Mouse (Mus musculus) left cerebral cortex, postnatal 25 days (tissue): Measurements from ENCODE around the gene Kifap3. TPM values are rescaled to one million over a fixed set of nuclear protein-coding genes. Genes with fewer than 3 reads are reported as not detected.
A peak's percentile ranks its signal among the peaks of the same experiment; 100 is the strongest.

ENCODE experiments used
- DNase-seq, 2 experiments: peaks; one replicate each; pipeline ENCODE4 v3.0.0; 2022; ENCODE audit warnings: low spot score in 2 of 2, mixed read lengths in 1 of 2
- intact Hi-C: fragments of 180-260 bp; cut with DNase I; formaldehyde crosslinking; loops from one replicate; pipeline ENCODE4 v1.15.1; 2025
- total RNA-seq, 2 experiments: library from RNA; stranded (reverse); gene quantifications; 2 replicates each; pipeline ENCODE4 v1.2.3; 2021

Gene Kifap3
- total RNA-seq, 2 experiments from 2014 or later = 205 to 213 TPM

DNA sequence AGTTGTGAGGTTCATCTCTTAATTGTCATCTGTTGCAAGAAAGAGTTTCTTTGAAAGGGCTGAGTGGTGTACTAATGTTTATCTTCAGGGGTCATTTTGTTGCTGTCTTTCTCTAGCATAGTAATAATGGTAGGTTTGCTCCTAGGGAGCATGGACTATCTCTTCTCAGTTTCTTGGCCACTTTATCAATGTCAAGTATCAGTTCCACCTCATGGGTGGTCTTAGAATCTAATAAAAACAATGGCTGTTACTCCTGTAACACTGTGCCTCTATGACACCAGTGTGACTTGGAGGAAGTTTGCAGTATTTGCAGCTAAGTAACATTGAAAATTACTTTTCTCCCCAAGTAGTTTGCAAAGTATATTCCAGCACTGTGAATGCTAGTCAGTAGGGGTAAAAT is 110.2 kb downstream of the Kifap3 start:
- intact Hi-C loops = no loop called here

DNA sequence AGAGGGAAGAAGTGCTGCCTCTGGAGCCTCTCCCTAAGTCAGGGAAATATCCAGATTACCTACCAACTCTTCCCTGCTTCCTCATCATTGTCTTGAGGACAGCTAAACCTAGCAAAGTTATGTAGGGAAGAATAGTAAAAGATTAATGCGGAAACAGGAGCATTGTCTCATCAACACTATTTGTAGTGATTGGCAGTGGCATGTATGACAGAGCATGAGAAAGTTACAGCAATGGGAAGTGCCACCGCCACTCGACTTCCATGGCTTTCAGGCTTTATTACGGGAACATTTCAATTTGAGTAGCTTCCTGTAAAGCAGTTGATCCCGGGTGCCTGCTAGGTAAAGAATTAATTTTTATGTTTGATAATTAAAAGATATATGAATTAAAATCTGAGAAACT is 113.9 kb downstream of the Kifap3 start:
- DNase-seq = no peak
- intact Hi-C loops = no loop called here

More for the DNA sequence above, 110.2 kb downstream of the Kifap3 start:
- DNase-seq = no peak

DNA sequence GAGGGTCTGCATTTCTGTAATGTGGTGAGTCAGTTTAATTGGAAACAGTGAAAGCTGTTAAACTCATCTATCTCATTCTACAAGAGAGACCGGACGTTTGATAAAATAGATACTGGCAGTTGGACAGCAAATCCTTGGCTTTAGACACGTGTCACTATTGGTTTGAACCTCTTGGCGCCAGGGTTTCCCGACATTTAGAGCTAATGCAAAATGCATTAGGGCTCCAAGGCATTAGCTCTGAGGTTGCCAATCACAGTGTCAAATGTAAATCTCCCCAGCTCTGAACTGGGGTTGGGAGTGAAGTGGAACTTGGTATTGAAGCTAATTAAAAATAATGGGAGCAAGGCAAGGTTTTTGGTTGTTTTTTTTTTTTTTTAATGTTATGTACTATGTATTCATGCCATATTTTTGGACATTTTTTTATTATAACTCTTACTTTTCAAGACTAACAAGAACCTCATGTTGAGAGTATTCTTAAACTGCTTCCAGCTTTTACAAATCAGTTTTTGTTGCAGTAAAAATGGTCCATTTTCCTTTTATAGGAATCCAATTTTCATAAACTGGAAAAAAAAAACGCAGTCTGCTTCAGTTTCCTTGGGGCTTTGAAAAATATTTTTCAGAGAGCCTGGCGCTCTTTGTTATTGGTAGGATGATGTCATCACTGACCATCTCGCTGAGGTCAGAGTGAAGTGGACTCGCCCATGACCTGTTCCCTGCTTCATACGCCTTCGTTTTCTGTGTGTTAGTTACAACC is 114.6 kb downstream of the Kifap3 start:
- intact Hi-C loops = no loop called here
- DNase-seq = no peak

DNA sequence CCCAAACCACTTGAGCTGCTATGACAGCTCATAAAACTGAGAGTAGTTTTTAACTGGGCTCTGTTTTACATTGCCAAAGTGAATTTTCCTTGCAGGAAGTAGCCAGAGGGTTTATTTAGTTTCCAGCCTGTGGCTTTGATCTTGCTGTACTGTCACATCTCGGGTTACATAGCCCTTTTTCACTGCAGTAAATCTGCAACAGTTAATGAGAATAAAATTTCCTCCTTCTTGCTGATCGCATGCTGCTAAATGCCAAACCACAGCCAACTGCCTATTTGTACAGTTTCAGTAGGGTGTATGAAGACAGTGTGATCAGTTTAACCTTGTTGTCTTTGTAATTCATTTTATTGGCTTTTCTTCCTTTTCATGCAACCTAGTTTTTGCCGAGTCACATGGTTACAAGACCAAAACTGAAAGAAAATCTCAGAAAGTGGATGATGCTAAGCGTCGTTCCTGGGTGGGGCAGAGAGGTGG is 118.9 kb downstream of the Kifap3 start:
- no peak for DNase-seq
- intact Hi-C loops = no loop called here

DNA sequence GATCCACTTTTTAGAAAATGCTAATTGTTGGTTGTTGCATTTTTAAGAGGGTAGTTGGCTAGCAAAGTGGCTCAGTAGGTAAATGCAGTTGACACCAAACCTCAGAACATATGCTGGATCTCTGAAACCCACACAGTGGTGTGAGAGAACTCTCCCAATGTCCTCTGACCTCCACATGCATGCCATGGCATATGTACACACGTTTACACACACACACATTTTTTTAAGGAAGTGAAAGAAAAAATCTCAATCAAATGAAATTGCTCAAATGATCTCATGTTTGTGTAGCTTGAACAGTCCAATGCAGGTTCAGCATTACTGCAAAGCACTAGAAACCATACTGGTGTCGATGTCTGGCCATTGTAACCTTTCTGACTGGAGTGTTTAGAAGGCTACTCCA is 120.2 kb downstream of the Kifap3 start:
- DNase-seq = no peak

GRCm38 (mm10) chr1:163900168-163900567 is 120.8 kb downstream of the Kifap3 start:
- no peak for DNase-seq
- intact Hi-C loops = no loop called here

More for the DNA sequence above, 120.2 kb downstream of the Kifap3 start:
- intact Hi-C loops = no loop called here

GRCm38 (mm10) chr1:163903411-163903810 is 124.0 kb downstream of the Kifap3 start:
- intact Hi-C loops = no loop called here
- DNase-seq = no peak

DNA sequence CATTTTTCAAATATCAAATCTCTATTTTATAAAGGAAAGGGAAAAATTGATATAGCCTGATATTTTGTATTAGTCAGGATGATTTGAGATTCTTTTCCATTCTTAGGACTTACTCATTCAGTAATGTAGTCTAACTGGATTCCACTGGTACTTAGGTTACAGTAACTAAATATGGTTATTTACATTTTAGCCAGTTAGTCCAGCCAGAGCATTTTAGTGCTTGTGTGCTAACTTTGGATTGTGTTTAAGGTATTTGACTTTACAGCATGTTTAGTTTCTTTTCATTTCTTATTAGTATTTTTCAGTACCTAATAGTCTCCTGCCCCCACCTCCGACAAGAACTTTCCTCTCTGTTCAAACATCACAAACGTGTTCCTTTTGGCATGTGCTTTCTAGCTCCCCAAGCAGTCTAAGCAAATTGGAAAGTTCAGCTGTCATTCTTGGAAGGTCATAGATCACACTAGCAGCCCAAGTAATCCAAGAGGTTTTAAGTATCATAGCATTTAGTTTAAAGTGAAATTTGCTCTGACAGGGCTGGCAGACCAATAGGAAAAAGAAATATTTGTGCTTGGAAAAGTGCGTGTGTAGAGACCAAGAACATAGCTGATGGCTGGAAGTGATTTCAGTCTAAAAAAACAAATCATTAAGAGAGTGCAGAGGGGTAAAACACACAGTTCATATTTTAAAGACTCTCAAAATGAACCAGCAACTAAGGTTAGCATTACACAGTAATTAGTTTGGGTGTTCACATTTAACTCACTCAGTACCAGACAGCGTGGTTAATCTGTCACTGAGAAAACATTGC is 127.8 kb downstream of the Kifap3 start:
- no peak for DNase-seq

GRCm38 (mm10) chr1:163908389-163908788 is 129.0 kb downstream of the Kifap3 start:
- no peak for DNase-seq
- intact Hi-C loops = no loop called here

More for the DNA sequence above, 127.8 kb downstream of the Kifap3 start:
- intact Hi-C loops = no loop called here

GRCm38 (mm10) chr1:163910343-163910742 is 131.0 kb downstream of the Kifap3 start:
- intact Hi-C loops = loop anchor here (2.0 kb wide), 2 partner anchors 760 to 822 kb away; no protein-coding TSS in a partner anchor
- peak; percentile 45 to 46 for DNase-seq

GRCm38 (mm10) chr1:163910785-163911184 is 131.4 kb downstream of the Kifap3 start:
- DNase-seq = no peak

DNA sequence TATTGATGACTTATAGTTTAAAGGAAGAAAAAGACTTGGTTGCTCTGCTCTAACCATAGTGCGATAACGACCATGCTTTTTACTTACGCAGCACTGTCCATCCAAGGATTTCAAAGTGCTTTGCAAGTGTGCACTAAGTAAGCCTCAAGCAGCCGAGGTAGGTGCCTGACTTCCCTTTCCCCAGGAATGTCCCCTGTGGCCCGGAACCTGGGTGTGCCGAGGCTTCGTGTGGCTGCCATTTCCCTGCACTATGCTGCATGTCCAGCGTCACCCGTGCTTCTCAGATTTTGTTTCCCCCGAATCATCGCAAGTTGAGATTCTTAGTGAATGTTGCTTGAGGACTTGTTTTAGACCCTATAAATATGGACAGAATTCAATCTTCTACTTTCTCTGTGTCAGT is 132.6 kb downstream of the Kifap3 start:
- intact Hi-C loops = loop anchor here (1.0 to 2.0 kb wide), 3 partner anchors 78 to 823 kb away; no protein-coding TSS in a partner anchor
- no peak for DNase-seq

More at GRCm38 (mm10) chr1:163910785-163911184, 131.4 kb downstream of the Kifap3 start:
- intact Hi-C loops = loop anchor here (1.0 to 2.0 kb wide), 3 partner anchors 76 to 822 kb away; no protein-coding TSS in a partner anchor

DNA sequence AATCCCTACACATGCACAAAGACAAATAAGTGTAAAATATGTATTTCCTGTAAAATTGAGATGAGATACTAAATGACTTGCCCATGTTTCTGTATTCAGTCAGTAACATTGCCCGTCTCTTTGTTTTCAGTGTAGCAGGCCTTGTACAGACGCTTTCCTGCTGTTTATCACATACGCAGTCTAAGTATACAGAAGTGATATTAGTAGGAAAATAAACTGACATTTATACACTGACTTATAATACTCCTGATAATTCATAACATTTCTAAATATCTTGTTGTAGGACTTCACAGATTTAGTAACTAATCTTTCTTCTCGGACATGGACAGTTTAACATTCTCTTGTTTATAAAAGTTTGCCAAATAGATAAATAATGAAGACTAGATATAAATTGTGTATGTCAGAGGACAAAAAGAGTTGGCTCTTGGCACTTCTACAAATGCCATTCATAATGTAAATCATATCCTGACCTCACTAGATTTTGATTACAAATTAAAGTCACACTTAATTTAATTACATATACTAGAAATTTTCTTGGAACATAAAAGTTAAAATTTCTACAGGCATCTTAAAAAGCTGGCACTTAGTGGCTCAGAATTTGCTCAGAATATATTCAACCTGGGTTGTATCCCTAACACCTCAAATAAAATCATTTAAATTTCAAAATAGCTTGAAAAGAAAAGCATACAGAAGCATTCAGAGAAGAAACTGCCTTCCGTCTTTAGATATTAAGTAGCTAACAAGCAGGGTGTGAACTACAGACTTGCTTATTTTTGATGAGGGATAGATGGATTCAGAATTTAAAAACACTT is 138.2 kb downstream of the Kifap3 start:
- DNase-seq = no peak
- intact Hi-C loops = no loop called here

GRCm38 (mm10) chr1:163924093-163924492 is 144.7 kb downstream of the Kifap3 start:
- intact Hi-C loops = no loop called here

DNA sequence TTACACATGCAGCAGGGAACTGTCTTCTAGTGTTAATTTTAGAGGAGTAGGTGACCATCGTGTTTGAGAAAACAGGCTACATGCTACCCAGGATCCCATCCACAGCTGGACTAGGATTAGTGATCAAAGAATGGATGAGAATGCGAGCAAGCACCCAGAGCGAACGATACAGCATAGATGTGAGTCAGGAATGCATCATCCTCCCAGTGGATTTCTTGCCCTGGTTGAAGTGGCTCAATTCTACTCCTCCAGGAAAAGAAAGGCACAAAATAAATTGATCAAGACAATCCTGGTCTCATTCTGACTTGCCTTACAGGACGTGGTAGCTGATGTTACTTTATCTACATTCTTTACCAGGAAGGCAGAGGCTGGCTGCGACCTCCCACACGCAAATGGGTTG is 149.5 kb downstream of the Kifap3 start, which contains the start of gene Scyl3:
TSS of gene Scyl3 (plus strand) at position 255 of the 400 bp plus-strand sequence.
- intact Hi-C loops = loop anchor here (2.0 kb wide), 1 partner anchor 66 kb away; the partner anchor contains the start of genes BC055324 and Mettl18
- peak; percentile 23 to 40 for DNase-seq

More at GRCm38 (mm10) chr1:163924093-163924492, 144.7 kb downstream of the Kifap3 start:
- DNase-seq = peak; percentile 12 to 80

DNA sequence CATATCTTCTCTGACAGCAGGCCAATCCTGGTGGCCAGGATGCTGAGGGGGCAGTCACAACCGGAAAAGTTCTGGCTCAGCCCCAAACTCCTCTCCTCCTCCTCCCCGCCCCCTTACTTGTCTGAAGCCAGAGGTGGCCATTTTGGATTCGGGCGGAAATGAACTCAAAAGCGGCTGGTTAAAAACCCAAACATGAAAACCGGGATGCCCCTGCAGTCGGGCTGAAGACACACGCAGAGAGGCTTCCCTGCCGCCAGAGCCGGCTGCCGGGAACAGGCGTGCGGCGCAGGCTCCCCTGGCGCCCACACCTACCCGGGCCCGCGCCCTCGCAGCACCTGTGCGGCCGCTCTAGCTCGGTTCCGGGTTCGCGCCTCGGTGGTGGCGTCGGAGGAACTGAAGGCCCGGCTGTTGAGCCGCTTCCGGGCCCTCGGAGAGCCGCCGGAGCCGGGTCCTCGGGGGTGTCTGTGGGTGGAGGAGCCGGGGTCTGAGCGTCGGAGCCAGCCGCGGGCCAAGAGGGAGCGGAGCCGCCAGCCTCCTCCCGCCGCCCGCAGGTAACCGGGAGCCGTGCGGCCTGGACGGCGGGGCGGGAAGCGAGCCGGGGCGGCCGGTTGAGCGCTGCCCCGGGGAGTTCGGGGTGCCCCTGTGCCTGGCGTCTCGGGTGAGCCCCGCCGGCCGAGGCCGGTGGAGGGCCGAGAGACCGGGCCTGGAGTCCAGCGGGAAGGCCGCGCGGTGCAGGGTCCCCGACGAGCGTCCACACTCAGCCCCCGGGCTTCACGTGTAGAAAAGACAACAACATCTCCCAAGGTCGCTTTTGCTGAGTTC is 150.5 kb downstream of the Kifap3 start:
- intact Hi-C loops = loop anchor here (2.0 kb wide), 1 partner anchor 65 kb away; the partner anchor contains the start of genes BC055324 and Mettl18
- DNase-seq = peak; percentile 91 to 93

GRCm38 (mm10) chr1:163930458-163930794 is 151.0 kb downstream of the Kifap3 start:
- intact Hi-C loops = no loop called here
- no peak for DNase-seq

DNA sequence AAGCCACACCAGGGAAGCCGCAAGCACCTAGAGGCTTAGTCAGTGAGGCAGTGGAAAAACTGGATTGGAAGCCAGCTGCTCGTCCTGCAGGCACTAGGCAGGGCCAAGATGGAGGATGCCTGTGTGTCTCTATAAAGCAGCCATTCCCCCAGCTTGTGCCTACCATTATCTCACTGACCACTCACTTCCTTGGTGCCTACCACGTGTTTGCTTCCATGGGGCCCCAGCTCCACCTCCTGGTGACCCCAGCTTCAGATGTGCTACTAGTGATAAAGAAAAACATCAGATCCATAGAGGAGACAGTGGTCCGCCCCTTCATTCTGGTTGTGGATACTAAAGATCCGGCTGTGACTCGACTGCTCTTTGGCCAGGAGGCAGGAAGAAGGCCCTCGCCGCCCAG is 152.4 kb downstream of the Kifap3 start:
- intact Hi-C loops = no loop called here
- no peak for DNase-seq
